Mouse (Mus musculus): ENCODE measurements around the gene Bend6. TPM values are rescaled to one million over a fixed set of nuclear protein-coding genes. Genes with fewer than 3 reads are reported as not detected.

The Bend6 gene
- polyA plus RNA-seq (2017; shearing (Covaris generic)) = 1 to 10 TPM; 2.2 to 6.0 TPM

DNA sequence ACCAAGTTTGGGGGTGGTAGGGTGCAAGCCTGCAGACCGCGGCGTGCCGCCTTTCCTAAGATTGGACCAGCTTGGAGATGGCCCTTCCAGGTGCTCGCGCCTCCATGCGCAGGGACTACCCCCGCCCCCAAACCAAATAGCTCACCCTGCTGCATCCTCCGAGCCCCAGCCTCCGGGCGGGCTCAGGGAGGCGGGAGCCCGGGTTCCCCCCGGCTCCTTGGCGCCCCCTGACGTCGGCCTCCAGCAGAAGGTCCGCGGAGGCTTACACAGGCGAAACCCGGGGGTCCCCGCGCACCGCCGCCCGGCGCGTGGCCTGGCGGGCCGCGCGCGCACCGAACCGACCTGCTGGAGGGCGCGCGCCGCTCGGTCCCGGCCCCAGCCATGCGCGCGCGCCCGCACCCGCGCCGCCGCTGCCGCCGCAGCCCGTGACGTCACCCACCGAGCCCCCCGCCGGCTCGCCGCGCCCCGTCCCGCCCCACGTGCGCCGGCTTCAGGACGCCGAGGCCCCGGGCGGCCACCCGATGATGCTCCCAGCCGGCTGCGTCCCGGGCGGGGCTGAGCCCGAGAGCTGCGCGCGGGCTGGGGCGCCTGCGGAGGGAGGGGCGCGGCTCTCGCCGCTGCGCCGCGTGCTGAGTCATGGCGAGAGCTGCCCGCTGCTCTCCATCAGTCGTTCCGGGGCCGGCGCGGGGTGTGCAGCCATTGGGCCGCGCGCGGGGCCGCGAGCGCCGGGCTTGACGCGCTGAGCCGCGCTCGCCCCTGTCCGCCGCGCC is at the start of gene Bend6:
Gene Bend6 (minus strand): TSS at position 396 of the 770 bp plus-strand sequence.
- peak; percentile 54 for ATAC-seq

DNA sequence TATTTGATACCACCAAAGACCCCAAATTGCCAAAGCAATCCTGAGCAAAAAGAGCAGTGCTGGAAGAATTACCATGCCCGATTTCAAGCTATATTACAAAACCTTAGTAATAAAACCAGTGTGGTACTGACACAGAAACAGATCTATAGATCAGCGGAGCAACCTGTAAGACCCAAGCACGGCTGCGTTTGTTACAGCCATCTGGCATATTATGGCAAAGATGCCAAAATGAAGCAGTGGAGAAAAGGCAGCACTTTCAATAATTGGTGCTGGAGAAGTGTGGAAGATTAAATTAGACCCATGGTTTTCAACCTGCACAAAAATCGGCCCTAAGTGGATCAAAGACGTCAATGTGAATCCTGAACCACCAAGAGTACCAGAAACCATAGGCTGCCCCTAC is 48.0 kb upstream of the Bend6 start:
- ATAC-seq = no peak

DNA sequence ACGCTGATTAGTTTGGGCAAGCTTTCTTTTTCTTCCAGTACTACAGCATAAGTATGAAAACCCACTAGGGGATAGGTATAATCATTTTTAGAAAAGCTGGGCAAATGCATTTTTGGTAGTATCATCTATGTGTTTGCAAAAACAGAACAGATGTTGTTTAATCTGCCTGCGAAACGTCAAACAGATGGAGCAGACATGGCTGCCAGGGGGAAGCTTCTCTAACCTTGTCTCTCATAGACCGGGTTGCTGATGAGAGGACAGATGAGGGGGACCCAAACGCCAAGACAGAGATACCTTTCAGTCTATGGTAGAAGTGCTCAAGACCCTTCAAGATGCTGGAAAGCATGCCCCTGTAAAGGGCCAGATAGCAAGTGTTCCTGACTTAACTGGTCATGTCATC is 40.9 kb upstream of the Bend6 start:
- ATAC-seq = no peak

DNA sequence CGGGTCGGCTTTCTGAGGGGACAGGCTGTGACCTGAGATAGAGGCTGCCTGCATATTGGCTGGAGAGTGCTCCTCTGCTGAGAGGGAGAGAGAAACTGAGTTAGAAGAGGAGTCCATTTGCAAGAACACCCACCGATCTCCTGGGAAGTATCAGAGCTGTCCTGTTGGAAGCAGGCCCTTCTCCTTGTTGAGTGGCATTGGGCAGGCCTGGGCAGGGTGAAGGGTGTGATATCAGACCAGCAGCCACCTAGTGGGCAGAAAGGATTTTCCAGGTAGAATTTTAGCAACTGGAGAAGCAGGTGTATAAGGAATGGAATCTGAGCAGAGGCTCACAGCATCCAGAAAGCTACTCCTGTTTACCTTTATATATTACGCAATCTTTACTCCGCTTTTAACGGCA is 40.2 kb upstream of the Bend6 start:
- no peak for ATAC-seq

DNA sequence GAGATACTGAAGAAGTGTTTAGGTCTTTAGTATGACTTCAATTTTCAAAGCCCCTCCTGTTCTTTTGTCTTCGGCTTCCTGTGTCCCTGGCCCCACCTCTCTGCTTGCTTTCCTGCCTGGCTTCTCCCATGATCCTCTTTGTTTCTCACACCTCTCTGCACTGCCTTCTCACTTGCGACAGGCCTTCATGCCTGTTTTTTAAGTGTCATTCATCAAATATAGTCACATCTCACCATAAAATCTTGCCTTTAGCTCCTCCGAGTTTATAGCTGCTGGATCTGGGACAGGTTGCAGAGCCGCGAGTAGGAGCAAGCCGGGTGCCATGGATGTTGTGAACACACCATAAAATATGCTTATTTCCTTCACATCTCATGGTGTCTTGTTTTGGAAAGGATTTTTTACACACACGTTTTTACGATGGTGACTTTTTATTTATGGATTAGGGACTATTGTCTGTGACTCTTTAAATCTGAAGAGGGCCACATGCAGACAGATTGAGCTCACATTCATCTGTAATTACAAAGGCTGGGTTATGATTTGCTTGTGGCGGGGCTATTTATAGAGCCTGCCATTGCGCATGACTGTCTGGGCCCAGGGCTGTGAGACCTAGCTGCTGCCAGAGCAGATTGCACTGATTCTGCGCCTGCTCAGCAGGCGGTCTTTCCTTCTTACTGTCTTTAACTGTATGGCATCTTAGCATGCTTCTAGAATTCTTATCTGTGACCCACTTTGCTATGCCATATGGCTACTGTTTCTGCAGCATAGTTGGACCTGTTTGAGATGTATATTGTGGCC is 39.2 kb upstream of the Bend6 start:
- ATAC-seq = no peak

DNA sequence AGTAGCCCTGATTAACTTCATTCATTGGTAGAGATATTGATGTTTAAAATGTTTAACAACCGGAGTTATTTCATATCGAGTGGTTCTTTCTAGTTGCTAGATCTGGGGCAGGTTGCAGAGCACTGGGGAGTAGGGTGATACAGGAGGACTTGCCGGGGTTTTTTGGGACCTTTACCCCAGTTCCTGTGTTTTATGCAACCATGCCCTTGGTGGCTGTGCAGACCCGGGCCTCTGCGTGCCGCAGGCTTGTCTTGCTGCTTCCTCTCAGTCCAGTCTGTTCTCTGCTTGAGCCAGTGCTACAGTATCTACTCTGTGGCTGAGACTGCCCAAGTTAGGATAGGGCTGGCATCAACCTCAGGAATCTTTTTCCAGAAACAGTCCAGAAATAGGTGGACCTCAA is 38.1 kb upstream of the Bend6 start:
- ATAC-seq = no peak

DNA sequence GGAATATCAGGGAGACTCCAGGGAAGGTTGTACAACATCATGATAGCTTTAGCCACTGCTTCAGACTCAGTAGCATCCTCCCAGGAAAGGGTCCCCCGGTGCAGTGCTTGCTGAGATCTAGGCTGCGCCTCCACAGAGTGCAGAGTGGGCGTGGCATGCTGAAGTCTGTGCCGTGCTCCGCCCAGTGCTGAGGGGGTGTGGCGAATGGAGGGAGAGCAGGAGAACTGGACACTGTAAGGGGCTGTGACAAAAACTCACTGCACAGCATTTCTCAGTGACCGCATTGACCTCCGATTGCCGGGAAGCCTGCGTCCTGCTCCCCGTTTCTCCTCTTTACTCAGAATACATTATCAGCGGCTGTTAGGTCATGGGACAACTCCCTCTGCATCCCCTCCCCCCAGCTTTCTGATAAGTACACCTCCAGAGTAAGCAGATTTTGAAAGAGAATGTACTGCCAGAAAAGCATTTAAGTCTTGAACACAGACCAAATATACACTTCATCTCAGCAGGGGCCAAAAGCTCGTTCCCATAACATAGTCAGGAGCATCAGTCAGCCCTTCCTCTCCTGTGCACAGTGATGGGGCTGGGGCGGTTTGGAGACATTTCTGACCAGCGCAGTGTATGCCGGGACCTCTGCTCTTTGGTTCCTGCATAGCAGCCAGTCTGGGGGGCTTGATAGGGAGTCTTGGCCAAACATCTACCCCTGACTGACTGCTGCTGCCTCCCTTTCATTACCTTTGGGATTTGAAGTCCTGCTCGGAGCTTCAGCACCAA is 37.5 kb upstream of the Bend6 start:
- no peak for ATAC-seq

DNA sequence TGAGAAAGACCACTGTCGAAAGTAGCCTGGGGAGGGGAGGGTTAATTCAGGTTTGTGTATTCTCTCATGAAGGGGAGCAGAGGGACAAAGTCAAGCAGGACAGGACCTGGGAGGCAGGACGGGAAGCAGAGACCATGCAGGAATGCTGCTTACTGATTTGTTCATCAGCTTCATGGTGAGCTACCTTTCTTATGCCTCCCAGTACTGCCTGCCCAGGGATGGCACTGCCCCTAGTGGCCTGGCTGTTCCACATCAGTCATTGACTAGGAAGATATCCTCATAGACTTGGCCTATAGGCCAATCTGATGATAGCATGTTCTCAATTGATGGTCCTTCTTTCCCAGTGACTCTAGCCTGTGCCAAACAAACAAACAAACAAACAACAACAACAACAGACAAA is 36.3 kb upstream of the Bend6 start:
- no peak for ATAC-seq

DNA sequence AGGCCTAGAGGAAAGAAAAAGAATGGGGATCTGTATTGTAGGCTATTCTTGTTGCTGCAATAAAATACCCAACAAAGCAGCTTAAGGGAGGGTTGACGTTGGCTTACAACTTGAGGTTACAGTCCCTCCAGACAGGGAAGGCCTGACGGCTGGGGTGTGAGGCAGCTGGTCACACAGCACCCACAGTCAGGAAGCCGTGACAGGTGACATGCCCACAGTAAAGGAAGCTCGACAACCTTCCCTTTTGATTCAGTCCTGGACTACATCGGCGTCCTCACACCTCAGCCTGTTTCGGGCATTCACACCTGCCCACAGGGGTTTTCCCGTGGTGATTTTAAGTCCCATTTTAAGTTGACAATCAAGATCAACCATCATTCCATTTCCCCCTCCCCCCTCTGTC is 35.0 kb upstream of the Bend6 start:
- no peak for ATAC-seq

DNA sequence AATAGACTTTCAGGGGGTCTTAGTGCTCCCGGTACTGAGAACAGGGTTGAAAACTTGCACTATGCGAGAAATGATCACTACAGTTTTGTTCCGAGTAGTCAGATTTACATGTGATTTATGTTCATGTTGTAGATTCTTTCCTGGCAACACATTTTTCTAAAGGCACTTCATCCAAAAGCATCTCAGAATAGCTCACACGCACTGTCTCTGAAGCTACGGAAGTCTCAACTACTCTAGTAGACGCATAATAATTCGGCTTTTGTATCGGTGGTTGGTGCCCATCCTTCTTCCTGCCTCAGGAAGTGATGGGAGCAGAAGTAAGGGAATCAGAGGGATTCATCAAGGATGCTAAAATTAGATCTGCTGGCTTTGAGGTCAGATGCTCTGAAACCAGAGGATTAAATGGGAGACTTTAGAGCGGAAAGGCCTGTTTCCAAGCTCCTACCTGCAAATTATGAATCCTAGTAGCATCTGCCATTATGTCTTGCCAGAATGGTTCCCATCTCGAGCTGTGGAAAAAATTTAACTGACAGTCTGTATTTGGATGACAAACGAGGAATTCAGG is 32.8 kb upstream of the Bend6 start:
- ATAC-seq = no peak

DNA sequence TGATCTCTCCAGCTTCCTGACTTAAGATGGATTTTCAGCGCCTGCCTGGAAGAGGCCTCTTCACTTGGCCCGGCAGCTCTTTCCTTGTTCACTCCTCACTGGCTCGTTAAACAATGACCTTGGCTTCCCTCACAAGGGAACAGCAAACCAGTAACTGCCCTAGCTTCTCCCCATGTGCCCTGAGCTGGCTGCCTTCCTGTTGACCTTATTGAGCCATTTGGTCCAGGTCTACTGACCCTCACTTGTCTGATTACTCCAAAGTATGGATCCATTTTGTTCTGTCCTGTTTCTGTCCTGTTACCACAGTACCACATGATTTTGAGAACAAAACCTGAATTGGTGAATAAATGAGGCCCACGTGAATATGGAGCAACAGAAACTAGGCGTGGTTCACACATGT is 32.2 kb upstream of the Bend6 start:
- ATAC-seq = no peak

DNA sequence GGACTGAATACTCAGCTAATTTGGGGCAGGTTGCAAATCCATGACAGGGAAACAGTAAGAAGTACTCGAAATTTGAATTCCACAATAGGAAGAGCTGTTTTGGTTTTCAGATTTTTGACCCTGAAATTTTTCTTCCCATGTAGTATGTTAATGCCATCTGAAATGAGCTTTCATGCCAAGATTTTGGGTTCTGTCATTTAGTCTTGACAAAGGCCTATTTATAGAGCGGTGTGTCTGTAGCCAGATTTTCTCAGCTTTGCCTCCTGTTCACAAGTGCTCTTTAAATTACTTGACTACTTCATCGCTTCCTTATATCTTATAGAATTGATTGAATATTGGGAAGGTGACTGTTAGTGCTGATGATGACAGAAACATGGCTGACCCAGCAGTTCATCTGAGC is 28.3 kb upstream of the Bend6 start:
- ATAC-seq = no peak

DNA sequence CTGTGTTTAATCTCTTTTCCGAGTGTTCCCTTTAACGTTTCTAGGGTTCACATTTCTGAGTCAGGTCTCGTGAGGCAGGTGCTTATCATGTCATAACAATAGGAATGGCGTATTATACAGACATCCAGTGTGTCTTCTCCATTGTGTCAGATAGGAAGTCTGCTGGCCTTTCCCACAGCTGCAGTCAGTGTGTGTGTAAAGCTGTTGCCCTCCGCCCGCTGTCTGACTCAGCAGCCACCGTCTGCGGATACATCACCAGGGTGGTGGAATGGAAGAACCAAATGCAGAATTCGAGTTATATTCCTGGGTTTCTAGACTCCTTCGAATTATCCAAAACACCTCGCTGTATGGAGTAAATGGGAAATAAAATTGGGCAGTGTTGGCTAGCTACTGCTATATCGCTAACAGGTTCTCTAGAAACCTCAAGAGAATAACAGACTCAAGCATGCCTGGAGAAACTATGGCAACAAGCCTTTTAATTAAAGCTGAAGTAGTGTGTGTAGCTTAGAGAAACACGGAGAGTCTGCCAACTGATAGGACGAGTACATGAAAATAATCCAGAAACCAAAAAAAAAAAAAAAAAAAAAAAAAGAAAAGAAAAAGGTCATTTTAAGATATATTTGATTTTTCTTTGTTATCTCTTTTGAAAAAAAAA is 25.4 kb upstream of the Bend6 start:
- no peak for ATAC-seq

DNA sequence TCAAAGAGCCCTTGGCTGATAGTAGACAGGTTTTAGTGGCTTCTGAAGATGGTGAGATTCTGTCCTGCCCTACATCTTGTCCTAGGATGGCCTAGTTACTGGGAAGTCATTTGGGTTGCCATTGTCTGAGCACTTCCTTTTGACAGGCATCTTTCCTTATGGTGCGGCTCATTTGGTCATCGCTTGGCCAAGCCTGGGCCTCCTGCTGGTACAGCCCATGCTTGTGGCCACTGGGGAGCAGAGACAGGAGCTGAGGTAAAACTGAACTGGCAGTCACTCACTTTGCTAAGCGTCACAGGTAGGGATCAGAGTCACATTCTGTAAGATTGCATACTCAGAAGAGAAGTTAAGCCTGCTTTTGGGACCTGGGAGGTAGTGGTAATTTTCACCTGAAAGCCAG is 24.6 kb upstream of the Bend6 start:
- ATAC-seq = no peak

DNA sequence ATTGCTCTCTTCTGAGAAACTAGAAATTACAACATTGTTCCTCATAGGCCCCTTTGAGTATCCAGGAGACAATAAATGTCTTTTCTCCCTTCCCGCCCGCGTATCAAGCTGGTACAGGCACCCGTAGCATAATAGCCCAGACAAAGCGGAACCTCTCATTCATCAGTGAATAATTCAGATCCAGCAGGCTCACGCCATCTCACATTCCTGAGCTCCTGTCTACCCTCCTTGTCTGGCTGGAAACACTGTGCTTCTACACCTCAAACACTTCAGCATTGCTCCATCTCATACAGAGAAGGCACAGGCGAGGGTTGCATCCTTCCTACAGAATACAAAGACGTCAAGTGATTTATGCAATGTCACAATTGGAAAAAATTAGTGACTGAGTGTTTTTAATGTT is 24.2 kb upstream of the Bend6 start:
- ATAC-seq = no peak

DNA sequence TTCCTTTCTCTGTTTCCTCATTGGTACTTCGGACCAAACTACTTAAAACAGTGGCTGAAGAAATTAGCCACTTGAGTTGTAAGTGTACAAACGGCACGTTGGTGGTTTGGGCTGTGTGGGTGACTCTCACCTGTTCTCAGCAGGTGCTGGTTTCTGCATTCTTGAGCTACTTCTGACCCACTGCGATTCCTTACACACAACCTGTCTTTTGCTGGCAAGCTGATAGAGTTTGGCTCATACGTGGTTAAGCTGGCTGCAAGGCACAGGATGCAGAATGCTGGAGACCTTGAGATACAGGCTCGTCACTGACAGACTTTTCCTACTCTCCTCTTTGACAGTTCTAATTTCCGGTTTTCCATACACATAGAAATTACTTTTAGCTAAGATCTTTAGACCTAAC is 19.9 kb upstream of the Bend6 start:
- no peak for ATAC-seq

DNA sequence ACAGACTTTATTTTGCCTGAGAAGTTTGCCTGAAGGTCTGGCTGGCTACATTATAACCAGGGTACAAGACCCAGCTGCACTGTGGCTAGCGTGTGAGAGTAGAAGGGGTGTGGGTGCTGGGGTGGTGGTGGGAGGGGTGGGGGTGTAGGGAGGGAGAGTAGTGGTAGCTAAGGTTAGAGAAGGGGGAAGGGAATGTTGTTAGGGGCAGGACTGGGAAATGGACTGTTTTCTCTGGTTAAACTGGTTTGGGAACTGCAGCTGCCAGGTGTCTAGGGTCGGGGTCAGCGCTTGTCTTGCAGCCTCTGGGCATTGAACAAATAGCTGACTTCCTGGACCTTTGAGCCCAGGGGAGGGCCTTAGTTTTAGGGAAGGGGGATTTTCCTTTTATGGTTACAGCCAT is 17.7 kb upstream of the Bend6 start:
- ATAC-seq = no peak

DNA sequence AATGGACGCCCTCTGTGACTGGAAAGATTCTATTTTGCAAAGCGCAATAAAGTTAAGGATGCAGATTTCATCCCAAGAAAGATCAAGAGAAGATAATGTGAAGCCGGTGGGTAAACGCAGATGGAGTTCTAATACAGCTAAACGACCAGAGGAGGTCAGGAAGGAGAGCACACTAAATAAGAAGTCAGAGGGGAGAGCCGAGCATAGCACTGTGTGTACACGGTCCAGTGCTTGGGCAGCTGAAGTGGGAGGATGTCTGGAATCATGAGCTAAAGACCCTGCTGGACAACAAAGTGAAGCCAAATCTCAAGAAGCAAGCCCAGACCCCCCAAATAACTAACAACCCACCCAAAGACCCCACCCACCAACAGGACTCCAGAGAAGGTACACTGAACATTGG is 15.4 kb upstream of the Bend6 start:
- ATAC-seq = no peak

DNA sequence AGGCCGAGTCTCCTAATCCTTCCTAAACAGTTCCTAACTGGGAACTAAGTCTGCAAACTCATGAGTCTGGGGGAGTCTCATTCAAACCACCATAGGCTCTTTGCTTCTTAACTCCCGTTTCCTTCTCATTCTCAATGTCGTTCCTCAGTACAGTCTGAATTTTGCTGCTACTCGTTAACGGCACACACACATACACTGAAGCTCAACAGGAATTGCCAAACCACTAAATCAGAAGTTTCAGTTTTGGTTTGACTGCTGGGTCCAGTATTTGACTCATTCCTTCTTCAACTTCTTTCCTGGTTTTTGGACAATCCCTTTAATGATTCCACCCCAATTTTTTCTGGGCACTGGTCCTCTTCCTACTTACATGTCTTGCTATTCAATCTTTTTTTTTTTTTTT is 8.9 kb upstream of the Bend6 start:
- no peak for ATAC-seq

DNA sequence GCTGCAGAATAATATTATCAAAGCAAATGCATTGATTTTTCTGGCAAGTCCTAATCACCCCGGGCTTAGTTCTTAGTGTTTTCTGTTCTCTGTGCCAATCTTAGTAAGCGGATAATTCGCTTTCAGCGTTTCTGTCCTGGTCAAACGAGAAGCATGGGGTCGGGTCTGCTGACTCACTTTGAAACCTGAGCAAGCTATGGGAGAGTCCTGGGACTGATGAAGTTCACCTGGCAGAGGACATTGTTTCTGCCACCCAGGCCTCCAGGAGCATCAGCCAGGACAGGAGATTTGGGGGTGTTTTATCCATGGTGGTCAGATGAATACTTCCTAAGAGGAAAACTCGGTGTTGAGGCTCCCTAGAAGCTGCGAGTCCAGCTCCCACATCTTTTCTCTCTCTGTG is 4.0 kb upstream of the Bend6 start:
- no peak for ATAC-seq

DNA sequence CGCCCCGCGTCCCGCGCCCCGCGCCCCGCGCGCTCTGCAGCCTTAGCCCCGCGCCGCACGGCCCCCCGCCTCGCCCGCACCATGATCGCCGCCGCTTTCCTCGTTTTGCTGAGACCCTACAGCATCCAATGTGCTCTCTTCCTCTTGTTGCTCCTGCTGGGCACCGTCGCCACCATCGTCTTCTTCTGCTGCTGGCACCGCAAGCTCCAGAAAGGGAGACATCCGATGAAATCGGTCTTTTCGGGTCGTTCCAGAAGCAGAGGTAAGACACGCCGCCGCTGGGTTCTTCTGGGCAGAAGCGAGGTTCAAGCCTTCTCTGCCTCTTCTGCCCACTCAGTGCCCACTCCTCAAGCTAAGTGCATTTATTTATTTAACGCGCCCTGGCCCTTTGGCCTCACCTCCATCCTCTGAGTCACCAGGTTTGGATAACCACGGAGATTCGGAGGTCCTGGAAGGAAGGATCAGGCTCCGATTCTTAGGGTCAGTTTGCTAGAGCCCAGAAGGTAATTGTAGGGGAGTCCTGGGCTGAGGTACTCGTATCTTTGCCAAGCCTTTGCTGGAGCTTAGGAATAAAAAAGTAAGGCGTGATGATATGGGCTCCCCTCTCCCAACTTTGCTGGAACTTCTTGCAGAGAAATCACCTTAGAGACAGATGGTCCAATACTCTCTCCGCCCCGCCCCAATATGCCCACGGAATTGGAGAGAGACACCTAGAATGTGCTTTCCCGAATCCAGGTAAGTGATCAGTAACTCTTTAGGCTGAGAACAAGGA is 761 bp upstream of the Bend6 start, which contains the start of gene Dst:
Gene Dst (plus strand): TSS at position 35 of the 772 bp plus-strand sequence.
- no peak for ATAC-seq

DNA sequence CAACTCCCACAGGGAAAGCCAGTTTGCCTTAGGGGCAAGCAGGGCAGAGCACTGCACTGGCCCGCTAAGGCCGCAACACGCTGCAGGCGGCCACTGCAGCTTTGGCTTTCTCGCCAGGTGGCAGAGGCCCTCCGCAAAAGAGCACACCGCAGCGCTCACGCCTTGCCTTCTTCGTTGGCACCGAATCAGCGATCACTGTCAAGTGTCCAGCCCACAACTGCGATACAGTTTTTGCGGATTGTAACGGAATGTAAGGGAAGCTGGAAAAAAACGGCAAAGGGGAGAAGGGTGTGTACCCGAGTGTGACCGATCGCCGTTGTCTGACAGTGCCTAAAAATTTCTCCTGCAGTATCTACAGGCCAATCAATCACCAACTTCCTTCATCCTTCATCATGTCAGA is 689 bp downstream of the Bend6 start:
- ATAC-seq = no peak
